Mouse (Mus musculus): ENCODE measurements at regions not wholly inside any gene's neighbourhood (a gene's known extent, or its start where the extent isn't known, plus 50 kb on each side); places are given as distances from the start of the nearest gene placed in this dataset.

DNA sequence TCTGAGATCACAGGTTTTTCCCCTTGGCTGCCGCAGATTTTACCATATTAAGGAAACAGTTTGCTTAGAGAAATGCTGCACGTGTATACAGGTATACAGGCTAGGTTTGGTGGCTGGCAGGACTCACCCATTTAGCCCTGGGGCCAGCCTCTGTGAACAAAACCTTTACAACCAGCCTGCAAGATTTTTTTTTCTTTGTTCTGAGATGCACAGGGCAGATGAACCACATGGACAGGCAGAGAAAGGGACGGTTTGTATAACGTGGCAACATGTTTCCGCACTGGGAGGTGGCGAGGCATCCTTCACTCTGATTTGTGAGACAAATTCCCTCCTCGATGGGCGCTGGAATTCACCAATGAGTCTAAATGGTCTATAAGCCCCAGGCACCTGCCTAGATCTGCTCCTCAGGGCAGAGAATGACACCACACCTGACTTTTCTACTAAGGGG, 66.1 kb upstream of the Lyplal1 start:
- Histone ChIP-seq H3K4me3 (no peak overlapping the region), H3K36me3 (no peaks in the 10 kb centered on the region), H3K4me2 (peak overlapping the region; percentile 45), H3K9ac (no peak overlapping the region), H3K9me3 (replicated peaks) (no peaks in the 10 kb centered on the region), H3K27me3 (replicated peaks) (no peaks in the 10 kb centered on the region), H3K27ac (no peak overlapping the region), H3K4me1 (no peaks in the 10 kb centered on the region)
- WGBS (ENCODE audit: insufficient replicate concordance) = 70% methylated on average over 8 of the region's 8 CpGs
- ATAC-seq = no peak

DNA sequence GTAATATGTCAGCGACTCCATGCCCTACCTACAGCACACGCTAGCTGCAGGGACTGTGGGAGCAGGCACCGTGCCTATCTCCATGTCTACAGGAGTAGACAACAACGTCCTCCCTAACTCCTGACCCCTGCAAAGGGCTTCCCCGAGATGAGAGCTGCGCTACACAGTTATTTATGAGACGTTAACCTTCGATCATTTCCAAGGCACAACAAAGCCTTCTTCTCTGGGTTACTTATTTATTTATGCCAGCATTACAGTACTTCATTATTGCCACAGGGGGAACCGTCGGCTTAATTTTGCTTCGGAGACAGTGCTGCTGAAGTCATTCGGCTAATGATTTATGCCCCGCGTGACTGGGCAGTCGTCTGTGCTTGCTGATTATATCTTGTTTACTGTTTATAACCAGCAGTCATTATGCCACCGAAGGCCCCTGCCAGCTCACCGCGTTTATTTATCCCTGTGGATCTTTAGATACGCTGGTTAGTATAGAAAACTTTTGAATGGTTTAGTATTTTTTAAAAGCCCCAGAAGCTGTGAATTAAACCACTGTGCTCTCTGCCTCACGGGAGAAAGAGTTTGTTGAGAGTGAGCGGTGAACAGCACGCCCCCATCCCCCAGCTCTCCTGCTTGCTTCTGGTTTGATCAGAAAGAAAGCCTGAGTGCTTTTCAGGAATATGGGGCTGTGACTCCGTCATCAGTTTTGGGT, 65.5 kb upstream of the Lyplal1 start:
- Histone ChIP-seq H3K9me3 (replicated peaks) (no peaks in the 10 kb centered on the region), H3K4me2 (peak overlapping the region; percentile 45), H3K27ac (no peak overlapping the region), H3K27me3 (replicated peaks) (no peaks in the 10 kb centered on the region), H3K4me3 (no peak overlapping the region), H3K36me3 (no peaks in the 10 kb centered on the region), H3K4me1 (no peaks in the 10 kb centered on the region), H3K9ac (no peak overlapping the region)
- peak; percentile 27; the same call in 1 of the 2 replicates for ATAC-seq
- 48% methylated on average over 23 of the region's 23 CpGs for WGBS (ENCODE audit: insufficient replicate concordance)

DNA sequence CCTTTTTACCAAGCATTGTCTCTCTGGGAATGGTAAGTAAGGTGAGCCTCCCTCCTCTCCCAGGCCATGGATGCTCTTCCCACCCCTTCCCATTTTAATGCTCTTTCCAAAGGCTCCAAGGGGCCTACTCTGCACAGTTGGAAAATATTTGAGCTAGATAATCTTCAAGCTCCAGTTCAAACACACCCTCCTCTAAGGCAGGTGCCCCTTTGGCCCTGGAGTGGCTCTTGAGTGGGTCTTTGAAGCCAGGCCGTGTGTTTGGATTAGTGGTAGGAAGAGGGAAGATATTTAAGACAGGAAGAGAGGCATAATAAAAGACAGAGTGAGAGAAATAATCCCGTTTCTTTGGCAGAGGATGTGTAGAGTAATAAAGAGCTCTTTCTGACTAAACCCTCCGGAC, 59.9 kb upstream of the Lyplal1 start:
- 49% methylated on average over 3 of the region's 3 CpGs for WGBS (ENCODE audit: insufficient replicate concordance)
- H3K4me3 ChIP-seq = no peak overlapping the region
- H3K9me3 ChIP-seq (replicated peaks) = no peaks in the 10 kb centered on the region
- H3K4me2 ChIP-seq = no peak overlapping the region
- no peak for ATAC-seq
- H3K27ac ChIP-seq = no peak overlapping the region
- no peaks in the 10 kb centered on the region for H3K36me3 ChIP-seq
- H3K27me3 ChIP-seq (replicated peaks) = no peaks in the 10 kb centered on the region
- H3K9ac ChIP-seq = no peak overlapping the region
- no peaks in the 10 kb centered on the region for H3K4me1 ChIP-seq

DNA sequence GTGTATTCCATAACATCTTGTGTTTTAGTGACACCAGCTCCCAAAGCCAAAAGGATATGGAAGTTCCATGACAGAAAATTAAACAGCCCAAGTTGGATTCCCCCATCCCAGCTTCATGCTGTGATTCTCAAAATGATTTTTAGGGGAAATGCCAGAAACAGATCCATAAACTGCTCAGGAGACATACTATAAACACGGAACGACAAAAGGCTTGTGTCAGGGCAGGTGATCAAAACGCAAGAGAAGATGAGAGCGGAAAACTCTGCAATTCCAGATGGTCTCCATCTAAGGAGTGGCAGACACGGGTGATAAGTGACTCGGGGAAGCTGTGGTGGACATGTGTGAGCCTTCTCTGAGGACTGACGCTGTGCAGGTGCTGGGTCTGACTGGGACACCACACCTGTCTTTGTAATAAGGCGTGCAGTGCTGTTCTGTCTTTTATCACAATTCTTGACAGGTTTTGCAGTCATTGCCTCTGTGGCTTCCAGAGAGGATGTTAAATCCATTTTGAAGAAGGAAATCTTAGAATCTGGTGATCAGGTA, 56.4 kb upstream of the Lyplal1 start:
- no peak overlapping the region for H3K9ac ChIP-seq
- no peak overlapping the region for H3K27ac ChIP-seq
- no peak overlapping the region for H3K4me2 ChIP-seq
- H3K36me3 ChIP-seq = no peaks in the 10 kb centered on the region
- WGBS (ENCODE audit: insufficient replicate concordance) = 66% methylated on average over 8 of the region's 8 CpGs
- H3K4me3 ChIP-seq = no peak overlapping the region
- ATAC-seq = no peak
- no peaks in the 10 kb centered on the region for H3K27me3 ChIP-seq (replicated peaks)
- H3K4me1 ChIP-seq = no peaks in the 10 kb centered on the region
- no peaks in the 10 kb centered on the region for H3K9me3 ChIP-seq (replicated peaks)

DNA sequence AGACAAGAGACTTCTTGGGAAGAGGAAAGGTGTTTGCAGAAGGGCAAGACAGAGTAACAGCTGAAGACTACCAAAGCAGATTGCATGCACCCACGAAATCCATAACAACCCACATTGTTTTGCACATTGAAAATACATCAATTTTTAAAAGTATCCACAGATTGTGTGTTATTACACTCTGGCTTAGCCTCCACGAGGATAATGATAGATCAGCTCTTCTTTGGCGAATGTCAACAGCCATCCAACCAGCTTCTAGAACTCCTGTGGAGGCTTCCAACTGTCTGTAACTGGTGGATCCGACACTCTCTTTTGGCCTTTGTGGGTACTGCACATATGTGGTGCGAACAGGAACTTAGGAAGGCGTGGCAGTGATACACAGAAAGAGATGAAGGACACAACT, 54.6 kb upstream of the Lyplal1 start:
- H3K36me3 ChIP-seq = no peaks in the 10 kb centered on the region
- no peaks in the 10 kb centered on the region for H3K4me1 ChIP-seq
- H3K27me3 ChIP-seq (replicated peaks) = no peaks in the 10 kb centered on the region
- H3K27ac ChIP-seq = no peak overlapping the region
- H3K4me3 ChIP-seq = no peak overlapping the region
- no peak overlapping the region for H3K9ac ChIP-seq
- H3K9me3 ChIP-seq (replicated peaks) = no peaks in the 10 kb centered on the region
- no peak for ATAC-seq
- no peak overlapping the region for H3K4me2 ChIP-seq
- WGBS (ENCODE audit: insufficient replicate concordance) = 63% methylated on average over 6 of the region's 6 CpGs

All from liver, embryonic 12.5 days (tissue).